ENCODE assay signal across 9 mouse cellular contexts in genomic region chr11:5540331-5540730, GRCm38 (mm10). TPM values are rescaled to one million over a fixed set of nuclear protein-coding genes. Genes with fewer than 3 reads are reported as not detected.
A peak's percentile ranks its signal among the peaks of the same experiment; 100 is the strongest.
DNase-seq lines count a peak whose midpoint lies in the region; ATAC-seq and TF ChIP-seq lines count a peak whose summit lies in the region.
"Had no signal": no experiment of that assay in that cellular context is flagged by ENCODE, and none has a peak within 500 bp of the region (broad histone marks: within the 10 kb centered on the region; RNA-seq: fewer than 3 reads in every experiment).

No protein-coding gene starts in this region.

- H3K4me1 ChIP-seq in heart, postnatal 0 days (ENCODE audit: control insufficient read depth, insufficient read depth): peaks cover 1% of the 10 kb centered on the region; the same call in 1 of the 2 replicates
- peaks cover 8% of the 10 kb centered on the region; the same call in 1 of the 2 replicates for H3K4me1 ChIP-seq in brown adipose tissue, adult 24 weeks (ENCODE audit: control insufficient read depth, insufficient read depth, insufficient read length, low read length)
- peaks cover 20% of the 10 kb centered on the region for H3K4me1 ChIP-seq in hindbrain, embryonic 15.5 days (replicated peaks)
- peaks cover 30% of the 10 kb centered on the region for H3K4me1 ChIP-seq in midbrain, embryonic 13.5 days (replicated peaks)

- H3K9ac ChIP-seq in heart, postnatal 0 days (replicated peaks; ENCODE audit: low read depth, low read length): no peak overlapping the region
- no peak overlapping the region for H3K9ac ChIP-seq in hindbrain, embryonic 15.5 days
- peak overlapping the region; percentile 90; the same call in 1 of the 2 replicates for H3K9ac ChIP-seq in midbrain, embryonic 13.5 days (replicated peaks)

- peaks cover 9% of the 10 kb centered on the region; the same call in 1 of the 2 replicates for H3K36me3 ChIP-seq in heart, postnatal 0 days (replicated peaks; ENCODE audit: control insufficient read depth, insufficient read depth, low read length)
- H3K36me3 ChIP-seq in hindbrain, embryonic 15.5 days: 0 out of 2 replicates have a peak, but pooled peaks cover 2% of the 10 kb centered on the region
- peaks cover 15% of the 10 kb centered on the region for H3K36me3 ChIP-seq in midbrain, embryonic 13.5 days

- no peaks in the 10 kb centered on the region for H3K9me3 ChIP-seq in heart, postnatal 0 days (replicated peaks; ENCODE audit: control insufficient read depth, low read length)
- H3K9me3 ChIP-seq in hindbrain, embryonic 15.5 days: no peaks in the 10 kb centered on the region
- H3K9me3 ChIP-seq in midbrain, embryonic 13.5 days: no peaks in the 10 kb centered on the region

- no peak for DNase-seq in heart, postnatal 0 days (ENCODE audit: low spot score)
- DNase-seq in heart, adult 18-20 months: no peak
- no peak for DNase-seq in embryo, embryonic 10 days (ENCODE audit: low spot score)
- DNase-seq in thymus, postnatal 25 days: no peak
- no peak for DNase-seq in left cerebral cortex, adult 2 months (ENCODE audit: extremely low spot score in 1 of 2, low spot score in 2 of 2)

- H3K27ac ChIP-seq in heart, postnatal 0 days (ENCODE audit: low read depth): no peak overlapping the region
- no peak overlapping the region for H3K27ac ChIP-seq in brown adipose tissue, adult 24 weeks (replicated peaks; ENCODE audit: low read depth, low read length)
- H3K27ac ChIP-seq in hindbrain, embryonic 15.5 days (replicated peaks): no peak overlapping the region
- H3K27ac ChIP-seq in midbrain, embryonic 13.5 days: no peak overlapping the region
- no peak overlapping the region for H3K27ac ChIP-seq in left cerebral cortex, adult 2 months

- intact Hi-C loops in left cerebral cortex, adult 2 months (cut with DNase I): loop anchor here (5.0 kb wide), 1 partner anchor 53 kb away; no protein-coding TSS in a partner anchor

- WGBS in heart, postnatal 0 days: 52% methylated on average over 4 of the region's 4 CpGs
- WGBS in hindbrain, embryonic 15.5 days: 55% methylated on average over 4 of the region's 4 CpGs
- WGBS in midbrain, embryonic 13.5 days: 13% methylated on average over 4 of the region's 4 CpGs

- peak overlapping the region; percentile 92 for H3K4me2 ChIP-seq in heart, postnatal 0 days (ENCODE audit: low read depth, low read length)
- H3K4me2 ChIP-seq in hindbrain, embryonic 15.5 days: peak overlapping the region; percentile 75
- peak overlapping the region; percentile 82 for H3K4me2 ChIP-seq in midbrain, embryonic 13.5 days (replicated peaks)

- no peaks in the 10 kb centered on the region for H3K27me3 ChIP-seq in heart, postnatal 0 days (ENCODE audit: control insufficient read depth, insufficient read depth, low read length)
- no peaks in the 10 kb centered on the region for H3K27me3 ChIP-seq in hindbrain, embryonic 15.5 days
- H3K27me3 ChIP-seq in midbrain, embryonic 13.5 days: no peaks in the 10 kb centered on the region

- TF ChIP-seq EP300 in heart, postnatal 0 days (IDR thresholded peaks at IDR 0.05; ENCODE audit: low read depth): no peak

- TF ChIP-seq CTCF in heart, postnatal 0 days (IDR thresholded peaks at IDR 0.05; ENCODE audit: low read depth): no peak
- TF ChIP-seq CTCF in left cerebral cortex, adult 2 months (IDR thresholded peaks at IDR 0.05): no peak

- ATAC-seq in heart, postnatal 0 days (ENCODE audit: insufficient read depth, low read depth): no peak
- no peak for ATAC-seq in hindbrain, embryonic 15.5 days (ENCODE audit: low FRiP score, low read depth)
- ATAC-seq in midbrain, embryonic 13.5 days: no peak

- H3K4me3 ChIP-seq in heart, postnatal 0 days (ENCODE audit: low read depth, low read length): 0 out of 2 replicates have a peak overlapping the region, but pooled peaks have one; percentile 81
- H3K4me3 ChIP-seq in brown adipose tissue, adult 24 weeks (ENCODE audit: insufficient read depth, low read depth, low read length): peak overlapping the region; percentile 95
- peak overlapping the region; percentile 95 for H3K4me3 ChIP-seq in hindbrain, embryonic 15.5 days
- peak overlapping the region; percentile 90 for H3K4me3 ChIP-seq in midbrain, embryonic 13.5 days (replicated peaks)
- no peak overlapping the region for H3K4me3 ChIP-seq in left cerebral cortex, adult 2 months

RNA-seq across cellular contexts. Expression of gene Ccdc117, which starts 1.7 kb away (rescaled TPM):
- 9.7 and 12.5 TPM in 2 replicates for total RNA-seq in heart, postnatal 0 days (2014; rRNA removed; ENCODE audit: low replicate concordance)
- polyA plus RNA-seq in heart, postnatal 0 days (2015; fragmentation: Nextera tagmentation; extraction: Ambion mirVana): 7.3 and 8.2 TPM in 2 replicates
- 10 to 100 TPM; 32.0 to 35.2 TPM for total RNA-seq in heart, adult 18-20 months (2021)
- polyA plus RNA-seq in brown adipose tissue, adult 24 weeks (2012; ENCODE audit: insufficient read depth, insufficient read length, missing spikeins): 6.7 and 15.8 TPM in 2 replicates
- polyA plus RNA-seq in hindbrain, embryonic 15.5 days (2015; fragmentation: Nextera tagmentation; extraction: Ambion mirVana): 10.7 and 11.6 TPM in 2 replicates
- polyA plus RNA-seq in midbrain, embryonic 13.5 days (2015; fragmentation: Nextera tagmentation; extraction: Ambion mirVana): 13.3 and 15.3 TPM in 2 replicates
- 10 to 100 TPM; 14.7 to 16.3 TPM for total RNA-seq in left cerebral cortex, adult 2 months (2021)

RNA-seq across cellular contexts. Expression of gene Xbp1, which starts 19.9 kb away (rescaled TPM):
- 84.9 and 90.7 TPM in 2 replicates for total RNA-seq in heart, postnatal 0 days (2014; rRNA removed; ENCODE audit: low replicate concordance)
- polyA plus RNA-seq in heart, postnatal 0 days (2015; fragmentation: Nextera tagmentation; extraction: Ambion mirVana): 70.7 and 96.1 TPM in 2 replicates
- total RNA-seq in heart, adult 18-20 months (2021): 10 to 100 TPM; 68.6 to 69.9 TPM
- 47.1 and 80.4 TPM in 2 replicates for polyA plus RNA-seq in brown adipose tissue, adult 24 weeks (2012; ENCODE audit: insufficient read depth, insufficient read length, missing spikeins)
- polyA plus RNA-seq in hindbrain, embryonic 15.5 days (2015; fragmentation: Nextera tagmentation; extraction: Ambion mirVana): 150 and 157 TPM in 2 replicates
- polyA plus RNA-seq in midbrain, embryonic 13.5 days (2015; fragmentation: Nextera tagmentation; extraction: Ambion mirVana): 106 and 118 TPM in 2 replicates
- 100 to 1,000 TPM in 1 of 2 experiments, 10 to 100 TPM in 1; 96.6 to 121 TPM for total RNA-seq in left cerebral cortex, adult 2 months (2021)

RNA-seq across cellular contexts. Expression of gene Ankrd36, which starts 29.2 kb away (rescaled TPM):
- not detected in 2 replicates for total RNA-seq in heart, postnatal 0 days (2014; rRNA removed; ENCODE audit: low replicate concordance)
- not detected in 2 replicates for polyA plus RNA-seq in heart, postnatal 0 days (2015; fragmentation: Nextera tagmentation; extraction: Ambion mirVana)
- total RNA-seq in heart, adult 18-20 months (2021): not detected
- not detected in 2 replicates for polyA plus RNA-seq in brown adipose tissue, adult 24 weeks (2012; ENCODE audit: insufficient read depth, insufficient read length, missing spikeins)
- not detected in 2 replicates for polyA plus RNA-seq in hindbrain, embryonic 15.5 days (2015; fragmentation: Nextera tagmentation; extraction: Ambion mirVana)
- polyA plus RNA-seq in midbrain, embryonic 13.5 days (2015; fragmentation: Nextera tagmentation; extraction: Ambion mirVana): not detected in 2 replicates
- total RNA-seq in left cerebral cortex, adult 2 months (2021): not detected
- polyA plus RNA-seq: cortical plate, adult 2 months had no signal
